ENCODE assay signal across 8 mouse cellular contexts in genomic region chr13:23299276-23299998, GRCm38 (mm10). TPM values are rescaled to one million over a fixed set of nuclear protein-coding genes. Genes with fewer than 3 reads are reported as not detected.
A peak's percentile ranks its signal among the peaks of the same experiment; 100 is the strongest.
DNase-seq lines count a peak whose midpoint lies in the region; ATAC-seq lines count a peak whose summit lies in the region.

No protein-coding gene starts in this region.

- peaks cover 4% of the 10 kb centered on the region; the same call in 1 of the 2 replicates for H3K27me3 ChIP-seq in kidney, embryonic 14.5 days (ENCODE audit: control insufficient read depth, insufficient read depth, low read length)
- H3K27me3 ChIP-seq in embryonic facial prominence, embryonic 11.5 days (ENCODE audit: control insufficient read depth, insufficient read depth, low read length): no peaks in the 10 kb centered on the region
- no peaks in the 10 kb centered on the region for H3K27me3 ChIP-seq in limb, embryonic 10.5 days (ENCODE audit: low read depth, poor library complexity, severe bottlenecking)
- H3K27me3 ChIP-seq in neural tube, embryonic 12.5 days (replicated peaks): peaks cover 12% of the 10 kb centered on the region; the same call in 1 of the 2 replicates

- no peak for DNase-seq in kidney, adult 8-10 months
- DNase-seq in embryonic facial prominence, embryonic 11.5 days (ENCODE audit: low spot score): peak; percentile 41
- DNase-seq in limb, embryonic 10.5 days (ENCODE audit: low spot score): peak; percentile 57
- no peak for DNase-seq in kidney, postnatal 14 days
- no peak for DNase-seq in lung, postnatal 25 days (ENCODE audit: low spot score)

- H3K4me1 ChIP-seq in kidney, embryonic 14.5 days (ENCODE audit: control insufficient read depth, insufficient read depth, low read length): no peaks in the 10 kb centered on the region
- H3K4me1 ChIP-seq in embryonic facial prominence, embryonic 11.5 days (ENCODE audit: control insufficient read depth, insufficient read depth, low read length): no peaks in the 10 kb centered on the region
- peaks cover 15% of the 10 kb centered on the region for H3K4me1 ChIP-seq in limb, embryonic 10.5 days
- peaks cover 7% of the 10 kb centered on the region; the same call in 1 of the 2 replicates for H3K4me1 ChIP-seq in neural tube, embryonic 12.5 days

- H3K9me3 ChIP-seq in kidney, embryonic 14.5 days (ENCODE audit: control insufficient read depth, low read length): no peaks in the 10 kb centered on the region
- no peaks in the 10 kb centered on the region for H3K9me3 ChIP-seq in embryonic facial prominence, embryonic 11.5 days (replicated peaks; ENCODE audit: control insufficient read depth, low read length)
- H3K9me3 ChIP-seq in limb, embryonic 10.5 days (replicated peaks): no peaks in the 10 kb centered on the region
- H3K9me3 ChIP-seq in neural tube, embryonic 12.5 days: no peaks in the 10 kb centered on the region

- 0% methylated on average over 22 of the region's 22 CpGs for WGBS in kidney, embryonic 14.5 days
- WGBS in embryonic facial prominence, embryonic 11.5 days: under 1% methylated on average over 22 of the region's 22 CpGs
- under 1% methylated on average over 22 of the region's 22 CpGs for WGBS in limb, embryonic 10.5 days
- under 1% methylated on average over 22 of the region's 22 CpGs for WGBS in neural tube, embryonic 12.5 days

- peak; percentile 34; the same call in 1 of the 2 replicates for ATAC-seq in kidney, embryonic 14.5 days (ENCODE audit: low FRiP score, low TSS enrichment)
- peak; percentile 42; the same call in 1 of the 2 replicates for ATAC-seq in embryonic facial prominence, embryonic 11.5 days (replicated peaks; ENCODE audit: insufficient number of reproducible peaks, low FRiP score, low TSS enrichment, low read depth)
- peak; percentile 70 for ATAC-seq in neural tube, embryonic 12.5 days (ENCODE audit: low FRiP score, low read depth)
- ATAC-seq in activated CD4-positive, CD25-positive, alpha-beta regulatory T cell, adult 4 months: no peak

- no peaks in the 10 kb centered on the region for H3K36me3 ChIP-seq in kidney, embryonic 14.5 days (ENCODE audit: control insufficient read depth, insufficient read depth, low read length)
- no peaks in the 10 kb centered on the region for H3K36me3 ChIP-seq in embryonic facial prominence, embryonic 11.5 days (replicated peaks; ENCODE audit: control insufficient read depth, insufficient read depth, low read depth, low read length)
- no peaks in the 10 kb centered on the region for H3K36me3 ChIP-seq in limb, embryonic 10.5 days
- no peaks in the 10 kb centered on the region for H3K36me3 ChIP-seq in neural tube, embryonic 12.5 days

- H3K9ac ChIP-seq in kidney, embryonic 14.5 days (ENCODE audit: low read depth, low read length): peak overlapping the region; percentile 50
- peak overlapping the region; percentile 52 for H3K9ac ChIP-seq in embryonic facial prominence, embryonic 11.5 days (replicated peaks; ENCODE audit: low read length)
- peak overlapping the region; percentile 33; the same call in 1 of the 2 replicates for H3K9ac ChIP-seq in neural tube, embryonic 12.5 days

- H3K27ac ChIP-seq in kidney, embryonic 14.5 days (ENCODE audit: low read depth, low read length): no peak overlapping the region
- no peak overlapping the region for H3K27ac ChIP-seq in embryonic facial prominence, embryonic 11.5 days (replicated peaks; ENCODE audit: low read depth, low read length)
- peak overlapping the region; percentile 63 for H3K27ac ChIP-seq in limb, embryonic 10.5 days
- H3K27ac ChIP-seq in neural tube, embryonic 12.5 days: no peak overlapping the region

- H3K4me2 ChIP-seq in kidney, embryonic 14.5 days (replicated peaks; ENCODE audit: low read depth, low read length): peak overlapping the region; percentile 72
- peak overlapping the region; percentile 46 for H3K4me2 ChIP-seq in embryonic facial prominence, embryonic 11.5 days (ENCODE audit: low read depth, low read length)
- peak overlapping the region; percentile 65 for H3K4me2 ChIP-seq in neural tube, embryonic 12.5 days (replicated peaks)

- peak overlapping the region; percentile 58 for H3K4me3 ChIP-seq in kidney, embryonic 14.5 days (ENCODE audit: low read length)
- H3K4me3 ChIP-seq in embryonic facial prominence, embryonic 11.5 days (ENCODE audit: low read depth, low read length): peak overlapping the region; percentile 49
- peak overlapping the region; percentile 62 for H3K4me3 ChIP-seq in limb, embryonic 10.5 days
- H3K4me3 ChIP-seq in neural tube, embryonic 12.5 days: peak overlapping the region; percentile 40

RNA-seq across cellular contexts. Expression of gene Vmn1r223, which starts 52.5 kb away (rescaled TPM):
- not detected in 2 replicates for polyA plus RNA-seq in kidney, embryonic 14.5 days (2014; fragmentation: Nextera tagmentation; extraction: Ambion mirVana)
- polyA plus RNA-seq in embryonic facial prominence, embryonic 11.5 days (2014; fragmentation: Nextera tagmentation; extraction: Ambion mirVana): not detected in 2 replicates
- 0.05 TPM in 1 of 2 replicates, not detected in the other for polyA plus RNA-seq in limb, embryonic 10.5 days (2016; fragmentation: Nextera tagmentation; extraction: Ambion mirVana)
- polyA plus RNA-seq in neural tube, embryonic 12.5 days (2016; fragmentation: Nextera tagmentation; extraction: Ambion mirVana): 0.04 TPM in 1 of 2 replicates, not detected in the other
- polyA plus RNA-seq in activated CD4-positive, CD25-positive, alpha-beta regulatory T cell, adult 4 months (2017; shearing (Covaris generic)): not detected

Comparison
In these comparisons a context has a peak if more than half of its experiments do, and no peak if none do; other contexts are left out.
1. DNase-seq: peak in embryonic facial prominence, embryonic 11.5 days (single experiment) and limb, embryonic 10.5 days (single experiment); none in kidney, adult 8-10 months (0 of 2), kidney, postnatal 14 days (single experiment) and lung, postnatal 25 days (single experiment).
2. Peak in every context shown above with its lines, with median percentiles within 50 percentile points of each other: H3K4me2 ChIP-seq, H3K4me3 ChIP-seq and H3K9ac ChIP-seq.